In genomic region chr14:49829192-49830171, GRCm38 (mm10) we compare ENCODE assay signal across 7 mouse cellular contexts. TPM values are rescaled to one million over a fixed set of nuclear protein-coding genes. Genes with fewer than 3 reads are reported as not detected.
DNase-seq lines count a peak whose midpoint lies in the region; ATAC-seq and TF ChIP-seq lines count a peak whose summit lies in the region.

No protein-coding gene starts in this region.

- no peaks in the 10 kb centered on the region for H3K27me3 ChIP-seq in limb, embryonic 14.5 days (ENCODE audit: control insufficient read depth, insufficient read depth, low read length)
- H3K27me3 ChIP-seq in neural tube, embryonic 14.5 days (ENCODE audit: control insufficient read depth, insufficient read depth, low read length) = no peaks in the 10 kb centered on the region

- H3K9me3 ChIP-seq in limb, embryonic 14.5 days (ENCODE audit: control insufficient read depth, low read length) = no peaks in the 10 kb centered on the region
- H3K9me3 ChIP-seq in neural tube, embryonic 14.5 days (ENCODE audit: control insufficient read depth, low read length) = no peaks in the 10 kb centered on the region

- no peak overlapping the region for H3K9ac ChIP-seq in limb, embryonic 14.5 days (ENCODE audit: low read depth, low read length, severe bottlenecking)
- no peak overlapping the region for H3K9ac ChIP-seq in neural tube, embryonic 14.5 days (replicated peaks; ENCODE audit: low read depth, low read length)

- no peaks in the 10 kb centered on the region for H3K4me1 ChIP-seq in limb, embryonic 14.5 days (ENCODE audit: control insufficient read depth, insufficient read depth, low read length)
- no peaks in the 10 kb centered on the region for H3K4me1 ChIP-seq in neural tube, embryonic 14.5 days (ENCODE audit: control insufficient read depth, insufficient read depth, low read length)

- no peak overlapping the region for H3K27ac ChIP-seq in limb, embryonic 14.5 days (replicated peaks; ENCODE audit: low read depth, low read length)
- H3K27ac ChIP-seq in neural tube, embryonic 14.5 days (ENCODE audit: low read depth, low read length) = no peak overlapping the region

- no peaks in the 10 kb centered on the region for H3K36me3 ChIP-seq in limb, embryonic 14.5 days (ENCODE audit: control insufficient read depth, insufficient read depth, low read length)
- H3K36me3 ChIP-seq in neural tube, embryonic 14.5 days (ENCODE audit: control insufficient read depth, insufficient read depth, low read length) = no peaks in the 10 kb centered on the region

- 12% methylated on average over 17 of the region's 17 CpGs for WGBS in limb, embryonic 14.5 days
- WGBS in neural tube, embryonic 14.5 days = 10% methylated on average over 17 of the region's 17 CpGs

- peak overlapping the region; percentile 11; the same call in 1 of the 2 replicates for H3K4me3 ChIP-seq in limb, embryonic 14.5 days (replicated peaks; ENCODE audit: low read length)
- H3K4me3 ChIP-seq in neural tube, embryonic 14.5 days (ENCODE audit: low read depth, low read length) = peak overlapping the region; percentile 4; the same call in 1 of the 2 replicates

- peak; percentile 5 for DNase-seq in right cerebral cortex, postnatal 4 days
- DNase-seq in right cerebral cortex, postnatal 10 days (ENCODE audit: low spot score in 2 of 2) = no peak
- DNase-seq in forelimb bud, embryonic 11.5 days (ENCODE audit: low read depth, low spot score) = peak; percentile 0
- peak; percentile 3 for DNase-seq in limb, embryonic 14.5 days (ENCODE audit: low spot score)
- no peak for DNase-seq in cerebellum, adult 11-12 months
- DNase-seq in right cerebral cortex, adult 18-20 months = no peak

- ATAC-seq in limb, embryonic 14.5 days (ENCODE audit: low FRiP score, low read depth) = no peak
- peak; percentile 68 for ATAC-seq in neural tube, embryonic 14.5 days (ENCODE audit: low read depth)

- no peak overlapping the region; the same call in 1 of the 2 replicates for H3K4me2 ChIP-seq in limb, embryonic 14.5 days (replicated peaks; ENCODE audit: low read depth, low read length, severe bottlenecking)
- peak overlapping the region; percentile 46 for H3K4me2 ChIP-seq in neural tube, embryonic 14.5 days (ENCODE audit: low read depth, low read length)

- no peak for TF ChIP-seq POLR2A in limb, embryonic 14.5 days (IDR thresholded peaks at IDR 0.05; ENCODE audit: borderline replicate concordance, extremely low read depth, insufficient read depth, insufficient read length)

RNA-seq across cellular contexts. Expression of gene Armh4, which starts 46.3 kb away (rescaled TPM):
- 11.3 and 12.9 TPM in 2 replicates for polyA plus RNA-seq in limb, embryonic 14.5 days (2012; rRNA removed)
- polyA plus RNA-seq in limb, embryonic 14.5 days (2014; fragmentation: Nextera tagmentation; extraction: Ambion mirVana) = 16.3 and 17.8 TPM in 2 replicates
- 25.5 and 38.6 TPM in 2 replicates for polyA plus RNA-seq in neural tube, embryonic 14.5 days (2014; fragmentation: Nextera tagmentation; extraction: Ambion mirVana)

Comparison
In these comparisons a context has a peak if more than half of its experiments do, and no peak if none do; other contexts are left out.
1. DNase-seq: peak in right cerebral cortex, postnatal 4 days (single experiment), forelimb bud, embryonic 11.5 days (single experiment) and limb, embryonic 14.5 days (single experiment); none in right cerebral cortex, postnatal 10 days (0 of 2), cerebellum, adult 11-12 months (single experiment) and right cerebral cortex, adult 18-20 months (single experiment).